Comparison of ENCODE assay signal across 7 mouse cellular contexts in genomic region chr9:33260171-33260570, GRCm38 (mm10).
DNase-seq lines count a peak whose midpoint lies in the region; TF ChIP-seq lines count a peak whose summit lies in the region.

No protein-coding gene starts in this region.

- no peaks in the 10 kb centered on the region for H3K9me3 ChIP-seq in ES-Bruce4 (replicated peaks; ENCODE audit: control insufficient read depth, insufficient read depth, low read length, poor library complexity, severe bottlenecking)

- H3K9ac ChIP-seq in ES-Bruce4 (ENCODE audit: low read depth, poor library complexity, severe bottlenecking), result no peak overlapping the region

- H3K4me3 ChIP-seq in ES-Bruce4 (ENCODE audit: low read depth, low read length), result no peak overlapping the region

- no peaks in the 10 kb centered on the region for H3K4me1 ChIP-seq in ES-Bruce4 (ENCODE audit: control insufficient read depth, insufficient read depth, low read length)

- DNase-seq in A20 (ENCODE audit: low read depth, low spot score), result peak; percentile 59
- peak; percentile 77 to 86 for DNase-seq in cerebellum, postnatal 25 days
- peak; percentile 21 to 62 for DNase-seq in frontal cortex, postnatal 14 days (ENCODE audit: low spot score in 2 of 2)
- DNase-seq in layer of hippocampus, adult 9-10 months (ENCODE audit: low spot score), result peak; percentile 46
- peak; percentile 30 for DNase-seq in lung, postnatal 36 days
- peak; percentile 25 to 40 for DNase-seq in right cerebral cortex, postnatal 36 days (ENCODE audit: low spot score in 2 of 2)

- TF ChIP-seq CTCF in ES-Bruce4 (IDR thresholded peaks at IDR 0.05; ENCODE audit: low read depth, low read length), result peak; percentile 64

- TF ChIP-seq POLR2A in ES-Bruce4 (IDR thresholded peaks at IDR 0.05; ENCODE audit: insufficient read depth, low read length), result no peak

- no peaks in the 10 kb centered on the region for H3K27me3 ChIP-seq in ES-Bruce4 (ENCODE audit: control insufficient read depth, insufficient read depth, low read length, poor library complexity, severe bottlenecking)

- H3K36me3 ChIP-seq in ES-Bruce4 (ENCODE audit: control insufficient read depth, insufficient read depth, low read length, poor library complexity, severe bottlenecking), result no peaks in the 10 kb centered on the region

- no peak for TF ChIP-seq EP300 in ES-Bruce4 (IDR thresholded peaks at IDR 0.05; ENCODE audit: insufficient read depth, low read depth, low read length)

- no peak overlapping the region for H3K27ac ChIP-seq in ES-Bruce4 (ENCODE audit: insufficient read depth, low read length)

Comparison
In these comparisons a context has a peak if more than half of its experiments do, and no peak if none do; other contexts are left out.
1. DNase-seq: peak in every context shown above with its lines; median percentile 82 in cerebellum, postnatal 25 days; 59 in A20; 46 in layer of hippocampus, adult 9-10 months; 42 in frontal cortex, postnatal 14 days; 32 in right cerebral cortex, postnatal 36 days; 30 in lung, postnatal 36 days.